Mouse (Mus musculus) bone marrow macrophage, adult 2 months (primary cell): ENCODE results near the gene Tbcc.

Experiments used
- CTCF ChIP-seq: IDR thresholded peaks from 2 replicates; pipeline ENCODE4 v1.5.1; 2012; ENCODE audit warnings: low read depth, mild to moderate bottlenecking, low read length, moderate library complexity
- POLR2A ChIP-seq: IDR thresholded peaks from 2 replicates; pipeline ENCODE4 v1.6.1; 2012; ENCODE audit warnings: mild to moderate bottlenecking, low read depth, low read length, borderline replicate concordance

DNA sequence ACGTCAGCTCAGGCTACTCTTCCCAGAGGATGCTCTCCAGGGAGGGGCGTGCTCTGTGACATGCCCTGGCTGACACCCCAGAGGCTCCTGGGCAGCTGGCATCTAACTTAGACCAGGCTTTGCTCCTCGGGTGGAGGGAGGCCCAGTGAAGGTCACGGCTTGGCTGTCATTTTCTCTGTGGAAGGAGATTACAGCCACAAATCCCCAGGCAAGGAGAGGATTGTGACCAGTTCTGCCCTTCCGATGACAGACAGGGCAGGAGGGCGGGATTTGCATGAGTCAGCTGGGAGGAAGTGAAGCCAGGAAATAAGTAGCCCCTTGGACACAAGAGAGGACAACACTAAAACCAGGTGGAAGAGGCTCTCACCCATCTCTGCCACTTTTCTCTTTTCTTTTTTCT lies 21.8 kb downstream of the Tbcc start:
- no peak for TF ChIP-seq CTCF
- TF ChIP-seq POLR2A = no peak
